ENCODE assay signal across 8 mouse cellular contexts in the genomic region with DNA sequence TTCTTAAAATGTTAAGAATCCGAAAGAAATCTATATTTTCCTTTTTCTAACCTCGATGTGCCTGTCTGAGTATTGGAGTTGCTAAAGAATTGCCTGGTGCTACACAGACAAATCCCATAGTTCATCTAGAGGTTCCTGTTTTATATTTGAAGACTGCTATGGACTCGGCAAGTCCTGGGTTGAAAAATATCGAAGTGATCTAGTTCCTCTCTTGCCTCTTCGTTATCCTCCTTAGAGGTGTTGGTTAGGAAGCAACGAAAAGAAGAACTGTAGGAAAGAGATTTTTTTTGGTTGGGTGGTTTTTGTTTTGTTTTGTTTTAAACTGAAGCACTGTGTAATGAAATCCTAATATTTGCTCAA. TPM values are rescaled to one million over a fixed set of nuclear protein-coding genes. Genes with fewer than 3 reads are reported as not detected.
DNase-seq lines count a peak whose midpoint lies in the region; ATAC-seq lines count a peak whose summit lies in the region.

No protein-coding gene starts in this region.

- no peak for DNase-seq in lung, postnatal 10 days
- no peak for DNase-seq in forebrain, embryonic 11.5 days (ENCODE audit: low spot score)
- no peak for DNase-seq in adrenal gland, postnatal 25 days
- DNase-seq in right cerebral cortex, postnatal 14 days = no peak

- H3K9me3 ChIP-seq in lung, embryonic 16.5 days (ENCODE audit: control insufficient read depth, low read length) = no peaks in the 10 kb centered on the region
- no peaks in the 10 kb centered on the region for H3K9me3 ChIP-seq in forebrain, embryonic 11.5 days (ENCODE audit: control insufficient read depth, low read length)
- H3K9me3 ChIP-seq in limb, embryonic 15.5 days = no peaks in the 10 kb centered on the region
- no peaks in the 10 kb centered on the region for H3K9me3 ChIP-seq in stomach, embryonic 14.5 days (ENCODE audit: control insufficient read depth, low read depth, low read length)

- peak overlapping the region; percentile 71 for H3K4me2 ChIP-seq in lung, embryonic 16.5 days (ENCODE audit: low read depth, low read length)
- H3K4me2 ChIP-seq in forebrain, embryonic 11.5 days (ENCODE audit: low read depth, low read length, severe bottlenecking) = peak overlapping the region; percentile 48
- peak overlapping the region; percentile 50 for H3K4me2 ChIP-seq in limb, embryonic 15.5 days
- H3K4me2 ChIP-seq in stomach, embryonic 14.5 days (replicated peaks; ENCODE audit: low read depth, low read length) = peak overlapping the region; percentile 67

- H3K27ac ChIP-seq in lung, embryonic 16.5 days (ENCODE audit: low read length) = no peak overlapping the region
- H3K27ac ChIP-seq in forebrain, embryonic 11.5 days (ENCODE audit: low read depth, low read length) = no peak overlapping the region
- H3K27ac ChIP-seq in limb, embryonic 15.5 days = peak overlapping the region; percentile 100; the same call in 1 of the 2 replicates
- peak overlapping the region; percentile 97 for H3K27ac ChIP-seq in stomach, embryonic 14.5 days (ENCODE audit: low read length)

- ATAC-seq in lung, embryonic 16.5 days (ENCODE audit: low read depth) = no peak
- no peak for ATAC-seq in forebrain, embryonic 11.5 days (replicated peaks; ENCODE audit: low FRiP score)
- ATAC-seq in limb, embryonic 15.5 days (ENCODE audit: insufficient number of reproducible peaks, low FRiP score, low TSS enrichment, low read depth) = no peak
- no peak for ATAC-seq in stomach, embryonic 14.5 days (ENCODE audit: insufficient number of reproducible peaks, insufficient read depth, low FRiP score, low read depth)
- no peak for ATAC-seq in frontal cortex, adult (ENCODE audit: low TSS enrichment)

- H3K27me3 ChIP-seq in lung, embryonic 16.5 days (ENCODE audit: control insufficient read depth, insufficient read depth, low read depth, low read length) = no peaks in the 10 kb centered on the region
- H3K27me3 ChIP-seq in forebrain, embryonic 11.5 days (ENCODE audit: control insufficient read depth, insufficient read depth, low read length) = no peaks in the 10 kb centered on the region
- H3K27me3 ChIP-seq in limb, embryonic 15.5 days = no peaks in the 10 kb centered on the region
- no peaks in the 10 kb centered on the region for H3K27me3 ChIP-seq in stomach, embryonic 14.5 days (ENCODE audit: control insufficient read depth, insufficient read depth, low read length)

- peak overlapping the region; percentile 98 for H3K9ac ChIP-seq in lung, embryonic 16.5 days (ENCODE audit: low read length)
- H3K9ac ChIP-seq in forebrain, embryonic 11.5 days (ENCODE audit: low read length) = peak overlapping the region; percentile 97
- H3K9ac ChIP-seq in limb, embryonic 15.5 days = peak overlapping the region; percentile 93; the same call in 1 of the 2 replicates
- peak overlapping the region; percentile 92 for H3K9ac ChIP-seq in stomach, embryonic 14.5 days (replicated peaks; ENCODE audit: low read depth, low read length)

- H3K4me3 ChIP-seq in lung, embryonic 16.5 days (ENCODE audit: low read length) = peak overlapping the region; percentile 92
- peak overlapping the region; percentile 96 for H3K4me3 ChIP-seq in forebrain, embryonic 11.5 days (ENCODE audit: low read depth, low read length)
- peak overlapping the region; percentile 89 for H3K4me3 ChIP-seq in limb, embryonic 15.5 days
- H3K4me3 ChIP-seq in stomach, embryonic 14.5 days (ENCODE audit: low read depth, low read length) = peak overlapping the region; percentile 95

- 14% methylated on average over 6 of the region's 6 CpGs for WGBS in lung, embryonic 16.5 days
- WGBS in forebrain, embryonic 11.5 days = 36% methylated on average over 6 of the region's 6 CpGs
- 23% methylated on average over 6 of the region's 6 CpGs for WGBS in limb, embryonic 15.5 days
- WGBS in stomach, embryonic 14.5 days = 18% methylated on average over 6 of the region's 6 CpGs

- H3K4me1 ChIP-seq in lung, embryonic 16.5 days (replicated peaks; ENCODE audit: control insufficient read depth, insufficient read depth, low read length) = peaks cover 13% of the 10 kb centered on the region
- H3K4me1 ChIP-seq in forebrain, embryonic 11.5 days (replicated peaks; ENCODE audit: control insufficient read depth, insufficient read depth, low read length) = no peaks in the 10 kb centered on the region
- H3K4me1 ChIP-seq in limb, embryonic 15.5 days = peaks cover 22% of the 10 kb centered on the region
- peaks cover 6% of the 10 kb centered on the region for H3K4me1 ChIP-seq in stomach, embryonic 14.5 days (ENCODE audit: control insufficient read depth, insufficient read depth, low read length)

- H3K36me3 ChIP-seq in lung, embryonic 16.5 days (ENCODE audit: control insufficient read depth, insufficient read depth, low read length) = peaks cover 5% of the 10 kb centered on the region
- H3K36me3 ChIP-seq in forebrain, embryonic 11.5 days (ENCODE audit: control insufficient read depth, insufficient read depth, low read length) = peaks cover 4% of the 10 kb centered on the region; the same call in 1 of the 2 replicates
- peaks cover 13% of the 10 kb centered on the region for H3K36me3 ChIP-seq in limb, embryonic 15.5 days
- peaks cover 12% of the 10 kb centered on the region; the same call in 1 of the 2 replicates for H3K36me3 ChIP-seq in stomach, embryonic 14.5 days (ENCODE audit: control insufficient read depth, insufficient read depth, low read length)

RNA-seq across cellular contexts. Expression of a gene that starts 1.5 kb away (rescaled TPM):
- polyA plus RNA-seq in lung, embryonic 16.5 days (2015; fragmentation: Nextera tagmentation; extraction: Ambion mirVana) = 51.4 and 55.5 TPM in 2 replicates
- 63.3 and 67.9 TPM in 2 replicates for polyA plus RNA-seq in forebrain, embryonic 11.5 days (2014; fragmentation: Nextera tagmentation; extraction: Ambion mirVana)
- 77.3 and 89.0 TPM in 2 replicates for polyA plus RNA-seq in limb, embryonic 15.5 days (2015; fragmentation: Nextera tagmentation; extraction: Ambion mirVana)
- polyA plus RNA-seq in stomach, embryonic 14.5 days (2014; fragmentation: Nextera tagmentation; extraction: Ambion mirVana) = 73.7 and 75.2 TPM in 2 replicates
- 78.8 and 92.4 TPM in 2 replicates for total RNA-seq in adrenal gland, postnatal 25 days (2021)

RNA-seq across cellular contexts. Expression of a gene that starts 40.4 kb away (rescaled TPM):
- not detected in 2 replicates for polyA plus RNA-seq in lung, embryonic 16.5 days (2015; fragmentation: Nextera tagmentation; extraction: Ambion mirVana)
- not detected in 2 replicates for polyA plus RNA-seq in forebrain, embryonic 11.5 days (2014; fragmentation: Nextera tagmentation; extraction: Ambion mirVana)
- polyA plus RNA-seq in limb, embryonic 15.5 days (2015; fragmentation: Nextera tagmentation; extraction: Ambion mirVana) = not detected in 2 replicates
- not detected in 2 replicates for polyA plus RNA-seq in stomach, embryonic 14.5 days (2014; fragmentation: Nextera tagmentation; extraction: Ambion mirVana)
- total RNA-seq in adrenal gland, postnatal 25 days (2021) = not detected in 2 replicates

RNA-seq across cellular contexts. Expression of a gene that starts 53.0 kb away (rescaled TPM):
- polyA plus RNA-seq in lung, embryonic 16.5 days (2015; fragmentation: Nextera tagmentation; extraction: Ambion mirVana) = 48.8 and 52.9 TPM in 2 replicates
- polyA plus RNA-seq in forebrain, embryonic 11.5 days (2014; fragmentation: Nextera tagmentation; extraction: Ambion mirVana) = 26.3 and 29.7 TPM in 2 replicates
- 25.6 and 28.7 TPM in 2 replicates for polyA plus RNA-seq in limb, embryonic 15.5 days (2015; fragmentation: Nextera tagmentation; extraction: Ambion mirVana)
- 33.1 and 34.5 TPM in 2 replicates for polyA plus RNA-seq in stomach, embryonic 14.5 days (2014; fragmentation: Nextera tagmentation; extraction: Ambion mirVana)
- 27.9 and 34.5 TPM in 2 replicates for total RNA-seq in adrenal gland, postnatal 25 days (2021)

Comparison
In these comparisons a context has a peak if more than half of its experiments do, and no peak if none do; other contexts are left out.
1. H3K27ac ChIP-seq: peak in limb, embryonic 15.5 days (single experiment) and stomach, embryonic 14.5 days (single experiment); none in lung, embryonic 16.5 days (single experiment) and forebrain, embryonic 11.5 days (single experiment).
2. Peak in every context shown above with its lines, with median percentiles within 50 percentile points of each other: H3K4me2 ChIP-seq, H3K4me3 ChIP-seq and H3K9ac ChIP-seq.